Mouse (Mus musculus) 3134 (cell line): ENCODE measurements around the gene Vtn.

ENCODE experiments used
- DNase-seq: peaks from one replicate; pipeline ENCODE4 v3.0.0-alpha.2; 2011; ENCODE audit warnings: low spot score; ENCODE audit not compliant: insufficient read length; ENCODE audit errors: extremely low read depth

Gene Vtn

DNA sequence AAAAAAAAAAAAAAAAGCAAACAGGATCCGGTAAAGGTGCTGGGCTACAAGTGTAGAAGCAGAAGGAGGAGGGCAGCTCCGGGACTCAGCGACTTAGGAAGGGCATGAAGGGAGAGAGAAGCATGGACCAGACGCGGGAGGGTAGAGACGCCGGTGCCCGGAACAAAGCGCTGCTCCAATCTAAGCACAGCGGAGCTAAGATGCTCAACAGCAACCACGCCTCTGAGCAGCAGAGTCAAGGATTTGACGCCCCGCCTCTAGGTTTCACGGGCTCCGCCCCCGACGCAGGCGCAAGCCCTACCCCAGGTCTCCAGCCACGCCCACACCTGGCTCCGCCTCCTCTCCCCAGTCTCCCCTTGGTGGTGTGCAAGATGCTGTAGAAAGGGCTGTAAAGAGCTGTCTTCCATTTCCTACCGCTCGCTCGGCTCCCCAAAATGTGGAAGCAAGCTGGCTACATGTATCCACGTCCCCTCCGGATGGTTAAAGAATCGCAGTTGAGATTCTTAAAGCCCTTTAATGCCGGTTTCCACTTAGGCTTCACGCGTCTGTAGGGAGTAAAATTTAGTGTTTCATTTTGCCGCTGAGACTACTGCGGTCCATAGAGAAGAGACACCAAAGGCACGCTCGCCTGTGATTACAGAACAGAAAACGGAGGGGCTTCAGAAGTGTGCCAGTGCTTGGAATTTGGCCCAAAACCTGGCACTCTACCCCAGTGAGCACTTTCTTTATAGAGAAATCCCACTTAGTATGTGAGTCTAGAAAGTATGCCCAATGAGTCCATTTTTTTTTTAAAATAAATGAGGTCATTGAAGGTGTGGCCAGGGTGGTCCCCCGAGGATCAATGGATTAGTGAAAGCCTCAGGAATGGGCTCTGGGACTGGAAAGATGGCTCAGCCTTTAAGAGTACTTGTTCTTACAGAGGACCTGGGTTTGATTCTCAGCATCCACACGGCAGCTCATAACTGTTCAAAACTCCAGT is 1.1 kb upstream of the Vtn start, which contains the start of gene Sarm1:
TSS of gene Sarm1 (minus strand) at position 211 of the 979 bp plus-strand sequence.
- peak; percentile 95 for DNase-seq

DNA sequence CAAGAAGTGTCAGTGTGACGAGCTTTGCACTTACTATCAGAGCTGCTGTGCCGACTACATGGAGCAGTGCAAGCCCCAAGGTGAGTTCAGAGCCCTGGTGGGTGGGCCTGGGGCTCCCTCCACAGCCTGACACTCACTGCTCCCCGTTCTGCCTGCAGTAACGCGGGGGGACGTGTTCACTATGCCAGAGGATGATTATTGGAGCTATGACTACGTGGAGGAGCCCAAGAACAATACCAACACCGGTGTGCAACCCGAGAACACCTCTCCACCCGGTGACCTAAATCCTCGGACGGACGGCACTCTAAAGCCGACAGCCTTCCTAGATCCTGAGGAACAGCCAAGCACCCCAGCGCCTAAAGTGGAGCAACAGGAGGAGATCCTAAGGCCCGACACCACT is 652 bp downstream of the Vtn start:
- DNase-seq, result no peak

DNA sequence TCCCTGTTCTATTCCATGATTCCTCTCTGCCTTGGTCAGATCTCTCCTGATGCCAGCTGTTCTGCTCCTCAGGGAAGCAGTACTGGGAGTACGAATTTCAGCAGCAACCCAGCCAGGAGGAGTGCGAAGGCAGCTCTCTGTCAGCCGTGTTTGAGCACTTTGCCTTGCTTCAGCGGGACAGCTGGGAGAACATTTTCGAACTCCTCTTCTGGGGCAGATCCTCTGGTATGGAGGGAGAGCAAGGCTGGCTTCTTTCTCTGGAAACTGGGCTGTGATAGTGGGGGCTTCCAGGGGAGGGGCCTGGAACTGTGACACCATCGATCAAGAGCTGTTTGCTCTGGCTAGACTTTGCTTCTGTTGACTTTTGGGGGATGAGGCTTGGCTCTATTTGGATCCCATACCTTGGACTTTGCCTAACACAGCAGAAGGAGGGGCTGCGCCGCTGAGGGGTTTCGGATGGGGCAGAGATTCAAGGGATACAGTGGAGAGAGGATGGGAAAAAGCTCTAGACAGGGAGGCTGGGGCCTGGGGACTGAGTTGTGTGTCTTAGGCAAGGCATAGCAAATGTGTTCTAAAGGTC is 1.8 kb downstream of the Vtn start:
- no peak for DNase-seq

DNA sequence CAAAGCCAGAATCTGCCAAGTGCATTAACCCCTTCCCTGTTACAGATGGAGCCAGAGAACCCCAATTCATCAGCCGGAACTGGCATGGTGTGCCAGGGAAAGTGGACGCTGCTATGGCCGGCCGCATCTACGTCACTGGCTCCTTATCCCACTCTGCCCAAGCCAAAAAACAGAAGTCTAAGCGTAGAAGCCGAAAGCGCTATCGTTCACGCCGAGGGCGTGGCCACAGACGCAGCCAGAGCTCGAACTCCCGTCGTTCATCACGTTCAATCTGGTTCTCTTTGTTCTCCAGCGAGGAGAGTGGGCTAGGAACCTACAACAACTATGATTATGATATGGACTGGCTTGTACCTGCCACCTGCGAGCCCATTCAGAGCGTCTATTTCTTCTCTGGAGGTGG is 2.6 kb downstream of the Vtn start:
- DNase-seq, result no peak

DNA sequence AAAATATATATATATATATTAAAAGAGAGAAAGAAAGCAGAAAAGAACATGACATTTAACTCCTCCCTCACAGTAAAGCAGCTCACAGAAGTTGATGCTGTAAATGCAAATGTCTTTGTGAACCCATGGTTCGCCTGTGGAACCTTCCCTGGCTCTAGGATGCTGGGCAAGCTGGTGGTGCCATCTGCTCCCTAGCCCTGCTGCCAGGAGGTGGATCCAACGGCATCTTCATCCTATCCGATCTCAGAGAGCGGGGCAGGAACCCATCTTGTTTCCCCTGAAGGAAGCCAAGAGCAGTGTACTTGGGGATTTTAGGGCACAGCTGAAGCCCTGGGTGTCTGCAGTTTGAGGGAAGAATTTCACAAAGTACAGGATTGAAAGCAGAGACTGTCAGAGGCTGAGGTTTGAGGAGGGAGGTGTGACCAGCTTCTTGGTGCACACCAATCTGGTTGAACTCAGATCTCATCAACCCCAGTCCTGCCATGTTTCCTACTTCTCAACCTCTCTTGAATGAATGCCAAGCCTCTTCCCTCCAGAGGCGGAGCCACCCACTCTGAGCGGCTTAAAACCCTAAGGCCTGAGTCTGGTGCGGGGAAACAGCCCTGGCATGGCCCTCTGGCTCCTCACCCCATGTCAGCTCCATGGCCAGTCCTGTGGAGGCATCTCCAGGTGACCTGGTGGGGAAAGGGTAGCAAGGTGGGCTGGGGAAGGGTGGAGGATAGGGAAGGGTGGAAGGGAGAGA is 4.2 kb downstream of the Vtn start, which contains the start of gene Sebox:
TSS of gene Sebox (plus strand) at position 539 of the 742 bp plus-strand sequence.
- DNase-seq, result no peak

DNA sequence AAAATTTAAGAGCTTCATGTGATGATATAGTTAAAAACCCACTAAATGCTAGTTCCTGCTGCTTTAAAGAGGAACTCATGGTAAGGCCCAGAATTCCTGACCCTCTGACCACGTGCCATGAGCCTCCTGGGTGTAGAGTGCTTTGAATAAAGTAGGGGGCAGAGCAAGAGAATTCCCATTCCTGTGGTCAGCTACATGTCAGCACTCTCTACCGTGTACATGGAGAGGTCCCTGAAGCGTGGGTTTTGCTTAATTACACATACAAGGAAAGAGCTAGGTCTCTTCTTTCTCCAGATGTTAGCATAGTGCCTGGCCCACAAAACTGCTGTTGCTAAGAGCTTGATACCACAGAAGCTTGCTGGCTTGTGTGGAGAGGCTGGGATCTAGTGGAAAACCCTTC is 6.5 kb downstream of the Vtn start:
- DNase-seq, result no peak

DNA sequence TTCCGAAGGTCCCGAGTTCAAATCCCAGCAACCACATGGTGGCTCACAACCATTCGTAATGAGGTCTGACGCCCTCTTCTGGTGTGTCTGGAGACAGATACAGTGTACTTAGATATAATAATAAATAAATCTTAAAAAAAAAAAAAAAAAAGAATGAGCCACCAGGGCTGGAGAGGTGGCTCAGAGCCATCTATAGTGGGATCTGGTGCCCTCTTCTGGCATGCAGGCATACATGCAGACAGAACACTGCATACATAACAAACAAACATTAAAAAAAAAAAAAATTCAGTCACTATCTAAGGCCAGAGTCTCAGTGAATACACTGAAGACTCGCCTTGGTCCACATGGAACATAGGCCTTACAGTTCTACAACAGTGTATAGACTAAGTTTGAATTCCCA is 10.3 kb downstream of the Vtn start:
- no peak for DNase-seq

DNA sequence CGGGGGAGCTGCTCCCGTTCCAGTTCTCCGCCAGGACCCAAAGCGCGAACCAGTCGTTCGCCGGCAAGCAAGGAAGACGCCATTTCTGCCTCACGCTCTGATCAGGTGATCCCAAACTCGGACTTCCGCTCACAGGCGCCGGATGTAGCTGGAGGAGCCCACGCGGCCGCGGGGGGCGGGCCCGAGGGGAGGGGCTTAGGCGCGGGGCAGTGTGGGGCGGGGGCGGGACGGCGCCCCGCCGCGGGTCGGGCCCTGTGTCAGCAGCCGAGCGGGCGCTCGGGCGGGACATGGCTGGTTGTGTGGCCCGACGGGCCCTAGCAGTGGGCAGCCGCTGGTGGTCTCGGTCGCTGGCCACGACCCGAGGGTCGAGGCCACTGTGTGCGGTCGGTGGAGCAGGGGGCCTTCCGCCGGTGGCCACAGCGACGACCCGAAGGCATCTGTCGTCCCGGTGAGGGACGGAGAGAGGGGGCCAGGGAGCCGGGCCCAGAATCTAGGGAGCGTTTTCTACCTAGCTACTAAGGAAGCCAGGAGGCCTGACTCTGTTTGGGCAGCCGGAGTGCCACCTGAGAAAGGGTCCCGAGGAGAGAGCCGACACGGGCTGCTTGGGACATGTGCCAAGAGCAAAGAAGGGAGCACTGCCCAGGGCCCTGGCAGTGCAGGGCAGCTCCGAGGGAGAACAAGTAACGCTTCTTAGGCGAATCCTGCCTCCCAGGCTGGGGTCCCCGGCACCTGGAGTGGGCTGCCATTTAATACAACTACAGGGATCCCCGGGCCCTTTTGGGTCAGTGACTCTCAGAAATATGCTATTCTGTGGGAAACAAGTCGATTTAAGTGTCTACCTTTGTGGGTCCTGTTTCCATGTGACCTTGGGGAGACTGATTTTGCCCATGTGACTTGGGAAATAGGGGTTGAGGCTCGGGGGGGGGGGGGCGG is 13.4 kb downstream of the Vtn start, which contains the start of the genes Tmem199 and Poldip2:
TSS of gene Tmem199 (minus strand) at position 148 of the 933 bp plus-strand sequence.
TSS of gene Poldip2 (plus strand) at position 169 of the 933 bp plus-strand sequence.
- DNase-seq, result peak; percentile 91

DNA sequence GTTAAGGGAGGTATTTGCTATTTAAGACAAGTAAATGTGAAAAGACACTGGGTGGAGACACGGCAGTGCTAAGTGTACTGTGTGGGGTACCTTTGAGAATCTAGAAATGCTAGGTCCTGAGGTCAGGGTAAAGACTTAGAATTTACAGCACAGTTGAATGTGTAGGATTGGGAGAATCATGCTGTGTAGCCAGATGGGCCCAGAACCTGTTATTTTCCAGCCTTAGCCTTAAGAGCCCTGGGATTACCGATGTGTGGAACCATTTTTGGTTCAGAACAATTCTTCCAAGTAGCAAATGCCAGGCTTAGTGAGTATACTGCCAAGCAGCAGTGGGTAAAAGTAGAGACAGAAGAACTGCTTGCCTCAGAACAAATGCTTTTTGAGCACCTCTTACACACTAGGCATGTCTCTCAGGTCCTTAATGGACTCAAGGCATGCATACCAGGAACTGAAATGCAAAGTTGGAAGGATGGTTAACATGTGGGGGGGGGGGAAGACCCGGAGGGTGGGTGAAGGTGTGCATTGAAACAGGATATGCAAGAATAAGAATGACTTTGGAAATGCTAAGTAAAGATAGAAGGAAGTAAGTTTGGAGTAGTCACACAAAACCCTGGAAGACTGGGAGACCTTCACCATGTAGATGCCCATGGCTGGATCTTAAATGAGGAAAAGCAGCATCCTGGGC is 14.4 kb downstream of the Vtn start:
- DNase-seq, result no peak

DNA sequence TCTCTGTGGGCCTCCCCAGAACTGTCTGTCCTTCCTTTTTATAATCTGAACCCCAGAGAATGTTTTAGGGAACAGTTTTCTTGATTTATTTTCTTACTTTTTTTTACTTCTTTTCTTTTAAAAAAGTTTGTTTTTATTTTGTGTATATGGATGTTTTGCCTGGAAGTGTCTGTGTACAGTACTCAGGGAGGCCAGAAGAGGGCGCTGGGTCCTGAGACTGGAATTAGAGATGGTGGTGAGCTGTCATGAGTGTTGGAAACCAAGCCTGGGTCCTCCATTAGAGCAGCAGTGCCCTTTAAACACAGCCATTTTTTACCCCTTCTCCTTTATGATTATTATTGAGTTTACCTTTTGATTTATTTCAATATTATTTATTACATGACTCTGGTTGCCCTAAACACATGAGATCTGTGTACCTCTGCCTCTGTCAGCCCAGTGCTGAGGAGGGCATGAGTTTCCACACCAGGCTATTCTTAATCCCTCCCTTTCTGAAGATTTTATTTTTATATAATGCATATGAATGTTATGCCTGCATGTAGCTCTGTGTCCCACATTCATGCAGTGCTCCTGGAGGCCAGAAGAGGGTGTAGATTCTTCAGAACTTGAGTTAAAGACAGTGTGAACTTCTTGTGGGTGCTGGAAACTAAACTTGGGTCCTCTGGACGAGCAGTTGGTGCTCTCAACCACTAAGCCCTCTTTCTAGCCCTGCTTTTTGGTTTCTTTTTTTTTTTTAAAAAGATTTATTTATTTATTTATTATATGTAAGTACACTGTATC is 16.8 kb downstream of the Vtn start:
- DNase-seq, result no peak

DNA sequence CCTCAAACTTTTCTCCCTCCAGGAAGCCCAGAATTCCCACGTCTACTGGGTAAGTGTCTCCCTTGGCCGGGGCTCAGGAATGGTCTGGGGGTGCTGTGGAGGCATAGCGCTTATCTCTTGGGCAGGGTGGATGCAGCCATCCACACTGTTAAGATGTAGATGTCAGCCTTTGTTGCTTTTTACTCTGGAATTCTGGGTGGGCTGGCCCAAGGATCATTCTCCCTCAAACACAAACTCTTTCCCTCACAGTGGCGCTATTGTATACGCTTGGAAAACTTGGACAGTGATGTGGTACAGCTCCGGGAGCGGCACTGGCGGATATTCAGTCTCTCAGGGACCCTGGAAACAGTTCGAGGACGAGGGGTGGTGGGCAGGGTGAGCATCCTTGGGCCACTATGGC is 20.0 kb downstream of the Vtn start:
- DNase-seq, result no peak

DNA sequence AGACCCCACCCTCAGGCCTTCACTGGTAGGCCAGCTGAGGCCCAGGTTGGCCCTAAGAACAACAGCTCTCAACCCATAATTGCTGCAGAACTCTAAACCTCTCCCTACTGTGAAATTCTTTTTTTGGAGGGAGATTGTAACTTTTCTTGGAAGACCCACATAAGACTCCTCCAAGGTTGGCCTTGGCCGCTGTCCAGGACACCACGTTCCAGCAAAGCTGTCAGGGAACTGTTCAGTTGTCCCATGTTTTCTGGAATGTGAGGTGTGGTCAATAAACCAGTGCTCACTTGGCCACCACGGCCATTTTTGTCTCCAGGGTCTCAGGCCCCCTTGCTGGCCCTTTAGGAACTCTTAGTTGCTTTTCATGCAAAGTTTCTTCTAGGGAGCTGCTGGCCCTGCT is 23.0 kb downstream of the Vtn start:
- DNase-seq, result no peak

DNA sequence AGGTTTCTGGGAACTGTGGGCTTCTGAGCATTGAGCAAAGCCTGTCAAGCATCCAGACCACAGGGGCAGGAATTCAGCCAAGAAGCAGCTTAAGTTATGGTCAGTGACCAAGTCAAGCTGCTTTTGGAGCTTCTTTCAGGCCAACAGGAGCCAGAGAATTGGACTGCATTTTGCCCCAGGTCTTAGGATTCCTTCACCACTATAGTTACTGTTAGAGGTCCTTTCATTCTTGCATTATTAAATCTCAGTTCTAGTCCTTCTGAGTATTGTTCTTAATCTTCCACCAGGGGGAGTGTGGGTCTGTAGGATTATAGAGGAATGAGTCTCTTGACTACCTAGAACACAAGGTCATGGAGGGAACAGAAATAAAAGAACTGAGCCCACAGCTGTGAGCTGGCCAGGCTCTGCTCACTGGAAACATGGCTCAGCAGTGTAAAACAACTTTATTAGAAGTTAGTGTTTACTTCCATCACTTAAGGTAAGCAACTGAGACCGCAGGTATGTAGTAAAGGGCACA is 23.6 kb downstream of the Vtn start:
- DNase-seq, result peak; percentile 51

DNA sequence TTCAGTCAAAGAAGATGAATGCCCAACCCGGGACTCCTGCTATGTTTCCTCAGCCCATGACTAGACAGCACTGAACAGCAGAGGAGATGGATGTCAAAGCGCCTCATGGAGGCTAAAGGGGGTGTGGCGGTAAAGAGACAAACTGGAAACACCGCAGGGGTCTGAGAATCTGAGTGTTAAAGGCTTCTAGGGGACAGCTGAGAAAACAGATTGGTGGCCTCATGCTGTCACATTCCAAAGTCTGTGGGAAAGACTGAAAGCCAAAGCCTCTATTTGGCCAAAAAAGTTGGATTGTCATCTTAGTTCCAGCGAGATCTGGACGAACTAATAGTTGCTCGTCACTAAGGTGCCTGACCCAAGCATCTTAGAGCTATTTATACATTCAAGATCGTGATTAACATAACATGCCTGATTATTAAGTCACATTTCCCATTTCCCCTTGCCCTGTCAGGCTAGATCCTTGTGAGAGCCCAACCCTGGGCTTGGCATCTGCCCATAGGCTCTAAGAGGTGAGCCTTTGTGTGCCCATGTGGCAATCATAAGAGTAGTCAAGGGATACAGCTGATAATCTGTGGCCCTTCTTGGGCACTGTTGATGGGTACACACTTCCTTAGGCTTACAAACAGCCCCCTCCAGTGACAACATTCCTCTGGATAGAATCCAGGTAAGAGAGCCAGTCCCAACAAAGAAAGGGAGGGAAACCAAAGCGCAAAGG is 24.5 kb downstream of the Vtn start:
- DNase-seq, result no peak

DNA sequence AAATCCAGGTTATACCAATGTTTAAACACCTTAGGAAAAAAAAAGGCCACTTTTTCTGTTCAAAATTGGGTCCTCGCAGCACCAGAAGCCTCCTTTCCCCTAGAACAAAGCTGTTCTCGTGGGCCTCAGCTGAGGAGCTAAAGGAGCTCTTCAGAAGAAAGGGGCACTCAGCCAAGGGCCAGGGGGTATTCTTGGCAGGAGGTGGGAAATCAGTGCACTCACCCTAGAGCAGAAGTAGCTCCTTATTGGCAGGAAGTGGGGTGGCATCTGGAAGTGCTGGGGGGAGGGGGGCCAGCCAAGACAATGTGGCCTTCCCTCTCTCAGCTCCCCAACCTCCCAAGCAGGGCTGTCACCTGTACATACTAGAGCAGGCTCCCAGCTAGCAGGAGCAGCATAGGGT is 25.9 kb downstream of the Vtn start:
- DNase-seq, result no peak

DNA sequence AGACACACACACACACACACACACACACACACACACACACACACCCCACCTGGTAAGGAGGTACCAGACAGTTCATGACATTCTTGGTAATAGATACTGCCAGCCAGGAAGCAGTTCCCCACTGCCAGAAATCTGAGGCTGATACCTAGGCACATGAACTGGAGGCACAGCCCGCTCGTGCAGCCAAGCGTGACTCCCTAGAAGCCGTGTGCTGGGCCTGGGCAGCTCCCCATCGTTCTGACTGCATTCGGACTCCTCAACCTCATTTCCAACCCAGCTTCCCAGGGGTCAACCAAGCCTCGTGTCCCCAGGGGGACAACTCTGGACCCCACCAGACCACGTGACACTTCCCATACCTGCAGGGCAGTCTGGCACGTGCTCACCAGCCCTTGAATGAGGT is 29.8 kb downstream of the Vtn start:
- no peak for DNase-seq

DNA sequence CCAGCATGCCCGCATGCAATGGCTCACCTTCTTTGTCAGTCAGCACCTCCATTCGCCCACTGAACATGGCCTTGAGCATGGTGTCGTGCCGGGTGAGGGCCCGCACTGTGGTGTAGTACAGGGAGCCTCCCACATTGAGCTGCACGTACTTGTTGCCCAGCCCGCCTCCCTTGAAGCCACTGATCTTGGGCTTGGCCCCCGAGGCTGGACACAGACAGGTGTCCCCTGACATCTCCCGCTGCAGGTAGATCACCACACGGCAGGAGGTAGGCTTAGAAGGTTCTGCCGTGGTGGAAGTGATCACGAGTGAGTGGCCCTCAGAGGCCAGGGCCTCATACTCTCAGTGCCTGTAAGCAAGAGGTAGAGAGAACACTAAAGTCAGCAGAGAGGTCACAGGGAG is 31.1 kb downstream of the Vtn start:
- DNase-seq, result no peak

DNA sequence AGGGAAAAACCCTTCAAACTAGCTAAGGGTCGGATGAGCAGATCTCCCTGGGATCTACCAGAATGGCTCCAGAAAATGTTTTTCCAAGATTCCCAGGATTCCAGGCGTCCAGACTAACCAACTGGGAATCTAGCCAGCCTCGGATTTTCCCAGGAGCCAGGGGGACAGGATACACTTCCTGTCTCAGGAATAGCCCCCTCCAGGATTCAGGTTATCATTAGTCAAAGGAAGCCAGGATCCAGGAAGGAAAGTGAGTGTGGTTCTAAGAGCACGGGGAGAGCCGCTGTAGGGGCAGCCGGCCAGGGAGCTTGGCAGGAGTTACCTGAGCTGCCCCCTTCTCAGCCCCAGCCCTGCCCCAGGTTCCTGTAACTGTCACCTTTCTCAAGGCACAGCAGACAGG is 32.2 kb downstream of the Vtn start:
- DNase-seq, result no peak
